Comparison of ENCODE assay signal across 23 mouse cellular contexts in the genomic region with DNA sequence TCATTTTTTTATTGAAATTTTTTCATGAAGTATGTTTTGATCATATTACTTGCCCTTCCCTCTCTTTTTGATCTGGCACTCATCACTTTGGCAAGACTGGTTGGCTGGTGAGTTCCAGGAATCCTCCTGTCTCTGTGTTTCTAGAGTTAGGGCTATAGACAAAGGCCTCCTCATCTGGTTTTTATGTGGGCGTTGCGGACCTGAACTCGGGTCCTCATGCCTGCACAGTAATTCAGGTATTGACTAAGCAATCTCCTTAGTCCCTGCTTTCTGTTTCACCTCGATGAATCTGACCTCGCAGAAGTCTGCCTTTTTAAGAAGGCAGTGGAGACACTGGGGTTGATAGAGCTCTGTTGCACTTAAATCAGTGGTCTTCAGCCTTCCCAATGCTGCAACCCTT. TPM values are rescaled to one million over a fixed set of nuclear protein-coding genes. Genes with fewer than 3 reads are reported as not detected.
DNase-seq lines count a peak whose midpoint lies in the region; ATAC-seq and TF ChIP-seq lines count a peak whose summit lies in the region.
"Had no signal": no experiment of that assay in that cellular context is flagged by ENCODE, and none has a peak within 500 bp of the region (broad histone marks: within the 10 kb centered on the region; RNA-seq: fewer than 3 reads in every experiment).

No protein-coding gene starts in this region.

- H3K4me3 ChIP-seq in thymus, adult 2 months (ENCODE audit: control insufficient read depth, insufficient read depth, low read length): no peak overlapping the region; the same call in 1 of the 2 replicates
- H3K4me3 ChIP-seq in gastrocnemius, adult 2 months: no peak overlapping the region
- H3K4me3 ChIP-seq: forebrain, embryonic 10.5 days; forebrain, embryonic 13.5 days; heart, adult 2 months; hindbrain, embryonic 12.5 days; hindbrain, embryonic 15.5 days had no signal

- peak; percentile 29 for ATAC-seq in activated CD4-positive, CD25-positive, alpha-beta regulatory T cell, adult 4 months
- ATAC-seq in inflammation-experienced regulatory T-cells, adult 6 months: peak; percentile 42
- ATAC-seq: forebrain, embryonic 13.5 days; forebrain, embryonic 16.5 days; intestine, postnatal 0 days; Patski had no signal

- 44% methylated on average over 5 of the region's 5 CpGs for WGBS in thymus, adult 2 months

- H3K27me3 ChIP-seq in thymus, adult 2 months (ENCODE audit: control insufficient read depth, insufficient read depth, low read length): no peaks in the 10 kb centered on the region
- H3K27me3 ChIP-seq: forebrain, embryonic 13.5 days; hindbrain, embryonic 12.5 days; hindbrain, embryonic 15.5 days; Patski had no signal

- intact Hi-C loops in gastrocnemius, adult 2 months (cut with DNase I): no loop called here

- H3K4me1 ChIP-seq in thymus, adult 2 months (replicated peaks; ENCODE audit: control insufficient read depth, insufficient read depth, low read length): peaks cover 37% of the 10 kb centered on the region
- H3K4me1 ChIP-seq: forebrain, embryonic 13.5 days had no signal

- peak overlapping the region; percentile 18; the same call in 1 of the 2 replicates for H3K27ac ChIP-seq in thymus, adult 2 months (ENCODE audit: control insufficient read depth, insufficient read depth, low read length)
- no peak overlapping the region for H3K27ac ChIP-seq in gastrocnemius, adult 2 months
- H3K27ac ChIP-seq: forebrain, embryonic 10.5 days; forebrain, embryonic 13.5 days; heart, adult 2 months; hindbrain, embryonic 12.5 days; hindbrain, embryonic 15.5 days had no signal

- TF ChIP-seq CTCF in thymus, adult 2 months (IDR thresholded peaks at IDR 0.05; ENCODE audit: borderline replicate concordance, control insufficient read depth, extremely low read depth, insufficient read depth, low read length, poor library complexity): no peak
- TF ChIP-seq CTCF in gastrocnemius, adult 2 months (IDR thresholded peaks at IDR 0.05): no peak

- H3K36me3 ChIP-seq in thymus, adult 2 months (ENCODE audit: control insufficient read depth, insufficient read depth, low read length): no peaks in the 10 kb centered on the region
- H3K36me3 ChIP-seq: forebrain, embryonic 10.5 days; G1E; hindbrain, embryonic 12.5 days; hindbrain, embryonic 15.5 days had no signal

- no peak for TF ChIP-seq POLR2A in thymus, adult 2 months (IDR thresholded peaks at IDR 0.05; ENCODE audit: control insufficient read depth, extremely low read depth, insufficient read depth, low read length, poor library complexity)

- DNase-seq in thymus, adult 2 months: no peak
- no peak for DNase-seq in thymus, postnatal 4 days
- DNase-seq in naive thymus-derived CD4-positive, alpha-beta T cell, adult 2 months (ENCODE audit: low read depth): peak; percentile 65
- no peak for DNase-seq in gastrocnemius, adult 2 months
- no peak for DNase-seq in heart, adult 8-10 months (ENCODE audit: low spot score)
- no peak for DNase-seq in right cerebral cortex, postnatal 14 days
- DNase-seq: adrenal gland, adult 2 months; adrenal gland, postnatal 14 days; cerebellum, adult 18-20 months; cerebellum, adult 9-10 months; cerebellum, postnatal 14 days; gastrocnemius, postnatal 36 days; heart, adult 2 months had no signal

RNA-seq across cellular contexts. Expression of a gene that starts 54.8 kb away (rescaled TPM):
- 28.5 and 33.9 TPM in 2 replicates for polyA plus RNA-seq in thymus, adult 2 months (2012; rRNA removed)
- 100 to 1,000 TPM; 114 to 122 TPM for polyA plus RNA-seq in activated CD4-positive, CD25-positive, alpha-beta regulatory T cell, adult 4 months (2017; shearing (Covaris generic))
- 100 to 1,000 TPM; 101 to 137 (median 110) TPM for polyA plus RNA-seq in inflammation-experienced regulatory T-cells, adult 6 months (2017; shearing (Covaris generic))
- 1 to 10 TPM; 7.9 to 8.5 TPM for total RNA-seq in gastrocnemius, adult 2 months (2021)
- total RNA-seq in heart, adult 8-10 months (2022): 10 to 100 TPM; 18.5 to 30.7 (median 20.8) TPM
